Comparison of ENCODE assay signal across 8 mouse cellular contexts in the genomic region with DNA sequence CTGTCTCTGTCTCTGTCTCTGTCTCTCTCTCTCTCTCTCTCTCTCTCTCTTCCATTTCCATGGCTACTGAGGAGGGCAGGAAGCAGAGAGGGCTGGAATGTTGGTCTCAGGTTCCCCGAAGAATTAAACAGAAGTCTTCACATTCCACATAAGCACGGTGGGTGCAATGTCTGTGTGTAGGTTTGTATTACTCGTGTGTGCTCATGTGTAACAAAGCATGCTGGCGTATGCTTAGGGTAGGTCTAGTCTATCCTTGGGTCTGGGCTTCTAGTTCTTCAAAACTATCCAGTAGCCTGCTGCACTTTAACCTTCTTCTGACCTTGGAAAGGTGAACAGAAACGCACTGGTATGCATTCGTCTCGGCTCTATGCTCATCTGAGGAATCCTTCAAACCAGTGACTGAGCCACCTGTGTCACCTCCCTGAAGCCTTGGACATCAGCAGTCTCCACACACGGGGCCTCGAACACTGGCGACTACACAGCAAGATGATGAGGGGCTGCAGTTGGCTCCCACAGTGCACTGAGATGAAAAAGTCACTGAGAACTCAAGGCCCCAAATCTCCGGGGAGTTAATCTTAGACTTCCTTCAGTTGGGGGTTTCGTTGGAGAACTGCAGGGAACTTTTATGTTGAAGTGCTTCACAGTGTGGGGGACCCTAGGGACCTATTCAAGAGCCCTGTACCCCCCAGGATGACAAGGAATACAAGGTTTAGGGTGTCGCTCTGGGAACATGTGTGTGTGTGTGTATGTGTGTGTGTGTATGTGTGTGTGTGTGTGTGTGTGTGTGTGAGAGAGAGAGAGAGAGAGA.
DNase-seq lines count a peak whose midpoint lies in the region; ATAC-seq and TF ChIP-seq lines count a peak whose summit lies in the region.

No protein-coding gene starts in this region.

- peak overlapping the region; percentile 47 for H3K27ac ChIP-seq in heart, embryonic 15.5 days
- peak overlapping the region; percentile 76; the same call in 1 of the 2 replicates for H3K27ac ChIP-seq in stomach, embryonic 14.5 days (ENCODE audit: low read length)
- H3K27ac ChIP-seq in stomach, postnatal 0 days (replicated peaks), result no peak overlapping the region
- peak overlapping the region; percentile 10 for H3K27ac ChIP-seq in hindbrain, embryonic 15.5 days (replicated peaks)
- H3K27ac ChIP-seq in stomach, embryonic 15.5 days, result peak overlapping the region; percentile 54; the same call in 1 of the 2 replicates

- no peak for DNase-seq in heart, adult 18-20 months
- DNase-seq in stomach, postnatal 0 days (ENCODE audit: low spot score), result no peak
- DNase-seq in gastrocnemius, postnatal 36 days, result no peak
- DNase-seq in yolk sac, embryonic 10.5 days (ENCODE audit: low spot score), result no peak

- H3K9ac ChIP-seq in heart, embryonic 15.5 days, result no peak overlapping the region
- no peak overlapping the region for H3K9ac ChIP-seq in stomach, embryonic 14.5 days (replicated peaks; ENCODE audit: low read depth, low read length)
- no peak overlapping the region for H3K9ac ChIP-seq in stomach, postnatal 0 days (ENCODE audit: low read length)
- H3K9ac ChIP-seq in hindbrain, embryonic 15.5 days, result no peak overlapping the region
- no peak overlapping the region for H3K9ac ChIP-seq in stomach, embryonic 15.5 days

- TF ChIP-seq CTCF in stomach, postnatal 0 days (IDR thresholded peaks at IDR 0.05; ENCODE audit: low read depth), result no peak

- no peak overlapping the region for H3K4me2 ChIP-seq in heart, embryonic 15.5 days
- no peak overlapping the region for H3K4me2 ChIP-seq in stomach, embryonic 14.5 days (replicated peaks; ENCODE audit: low read depth, low read length)
- H3K4me2 ChIP-seq in stomach, postnatal 0 days (replicated peaks; ENCODE audit: low read depth), result no peak overlapping the region
- H3K4me2 ChIP-seq in hindbrain, embryonic 15.5 days, result no peak overlapping the region
- no peak overlapping the region for H3K4me2 ChIP-seq in stomach, embryonic 15.5 days

- ATAC-seq in heart, embryonic 15.5 days (replicated peaks; ENCODE audit: insufficient number of reproducible peaks, insufficient read depth, low FRiP score, low read depth), result no peak
- ATAC-seq in stomach, embryonic 14.5 days (ENCODE audit: insufficient number of reproducible peaks, insufficient read depth, low FRiP score, low read depth), result no peak; the same call in 1 of the 2 replicates
- ATAC-seq in stomach, postnatal 0 days (ENCODE audit: low FRiP score, low TSS enrichment), result no peak
- ATAC-seq in hindbrain, embryonic 15.5 days (ENCODE audit: low FRiP score, low read depth), result no peak
- ATAC-seq in stomach, embryonic 15.5 days (ENCODE audit: insufficient read depth, low FRiP score, low read depth), result no peak

- H3K4me3 ChIP-seq in heart, embryonic 15.5 days, result no peak overlapping the region
- no peak overlapping the region for H3K4me3 ChIP-seq in stomach, embryonic 14.5 days (ENCODE audit: low read depth, low read length)
- H3K4me3 ChIP-seq in stomach, postnatal 0 days (ENCODE audit: low read depth, low read length), result no peak overlapping the region
- no peak overlapping the region for H3K4me3 ChIP-seq in hindbrain, embryonic 15.5 days
- H3K4me3 ChIP-seq in stomach, embryonic 15.5 days (replicated peaks), result no peak overlapping the region

- no peak for TF ChIP-seq EP300 in stomach, postnatal 0 days (optimal IDR thresholded peaks at IDR 0.05)

- WGBS in heart, embryonic 15.5 days, result 39% methylated on average over 13 of the region's 13 CpGs
- 38% methylated on average over 13 of the region's 13 CpGs for WGBS in stomach, embryonic 14.5 days
- 56% methylated on average over 13 of the region's 13 CpGs for WGBS in stomach, postnatal 0 days
- 54% methylated on average over 13 of the region's 13 CpGs for WGBS in hindbrain, embryonic 15.5 days
- 45% methylated on average over 13 of the region's 13 CpGs for WGBS in stomach, embryonic 15.5 days

- H3K9me3 ChIP-seq in heart, embryonic 15.5 days (replicated peaks), result no peaks in the 10 kb centered on the region
- H3K9me3 ChIP-seq in stomach, embryonic 14.5 days (ENCODE audit: control insufficient read depth, low read depth, low read length), result no peaks in the 10 kb centered on the region
- no peaks in the 10 kb centered on the region for H3K9me3 ChIP-seq in stomach, postnatal 0 days (ENCODE audit: control insufficient read depth, low read length)
- H3K9me3 ChIP-seq in hindbrain, embryonic 15.5 days, result no peaks in the 10 kb centered on the region
- H3K9me3 ChIP-seq in stomach, embryonic 15.5 days, result no peaks in the 10 kb centered on the region

- no peaks in the 10 kb centered on the region for H3K27me3 ChIP-seq in heart, embryonic 15.5 days
- no peaks in the 10 kb centered on the region for H3K27me3 ChIP-seq in stomach, embryonic 14.5 days (ENCODE audit: control insufficient read depth, insufficient read depth, low read length)
- no peaks in the 10 kb centered on the region for H3K27me3 ChIP-seq in stomach, postnatal 0 days (ENCODE audit: control insufficient read depth, insufficient read depth, low read length)
- H3K27me3 ChIP-seq in hindbrain, embryonic 15.5 days, result no peaks in the 10 kb centered on the region
- H3K27me3 ChIP-seq in stomach, embryonic 15.5 days (replicated peaks), result no peaks in the 10 kb centered on the region

- intact Hi-C loops in gastrocnemius, postnatal 36 days (cut with DNase I), result no loop called here

- H3K4me1 ChIP-seq in heart, embryonic 15.5 days (replicated peaks), result peaks cover 58% of the 10 kb centered on the region
- H3K4me1 ChIP-seq in stomach, embryonic 14.5 days (ENCODE audit: control insufficient read depth, insufficient read depth, low read length), result peaks cover 29% of the 10 kb centered on the region
- no peaks in the 10 kb centered on the region; the same call in 1 of the 2 replicates for H3K4me1 ChIP-seq in stomach, postnatal 0 days (replicated peaks; ENCODE audit: control insufficient read depth, insufficient read depth)
- H3K4me1 ChIP-seq in hindbrain, embryonic 15.5 days (replicated peaks), result peaks cover 68% of the 10 kb centered on the region
- peaks cover 31% of the 10 kb centered on the region for H3K4me1 ChIP-seq in stomach, embryonic 15.5 days

- no peaks in the 10 kb centered on the region for H3K36me3 ChIP-seq in heart, embryonic 15.5 days
- H3K36me3 ChIP-seq in stomach, embryonic 14.5 days (ENCODE audit: control insufficient read depth, insufficient read depth, low read length), result no peaks in the 10 kb centered on the region
- no peaks in the 10 kb centered on the region for H3K36me3 ChIP-seq in stomach, postnatal 0 days (ENCODE audit: control insufficient read depth, insufficient read depth, low read length)
- no peaks in the 10 kb centered on the region for H3K36me3 ChIP-seq in hindbrain, embryonic 15.5 days
- H3K36me3 ChIP-seq in stomach, embryonic 15.5 days, result no peaks in the 10 kb centered on the region
